Mouse (Mus musculus) forebrain, embryonic 13.5 days (tissue): ENCODE results near the gene Tomm7. TPM values are rescaled to one million over a fixed set of nuclear protein-coding genes. Genes with fewer than 3 reads are reported as not detected.

Experiments used
- polyA plus RNA-seq: library from polyadenylated mRNA; unstranded; fragments of >200 nt; fragmentation: Nextera tagmentation; extraction: Ambion mirVana; gene quantifications from 2 replicates; pipeline ENCODE4 v1.2.1, GENCODE M21; 2015

The Tomm7 gene
- polyA plus RNA-seq, 1 experiment from 2014 or later, result 142 TPM

Other genes with a start within 250 kb of the Tomm7 start
- 89.5 and 92.8 TPM in 2 replicates for gene Srpk2, start 159.5 kb downstream of the Tomm7 start, polyA plus RNA-seq
- 19.8 and 21.5 TPM in 2 replicates for gene Pus7, start 60.5 kb downstream of the Tomm7 start, polyA plus RNA-seq
- 29.8 and 34.8 TPM in 2 replicates for gene Rint1, start 56.5 kb downstream of the Tomm7 start, polyA plus RNA-seq
- 40.9 and 44.3 TPM in 2 replicates for gene Fam126a, start 186.5 kb upstream of the Tomm7 start, polyA plus RNA-seq